Mouse (Mus musculus): Measurements from ENCODE around the gene Ngly1. TPM values are rescaled to one million over a fixed set of nuclear protein-coding genes. Genes with fewer than 3 reads are reported as not detected.

Ngly1 gene
- total RNA-seq (2021) = 10 to 100 TPM; 46.5 to 50.7 TPM
- long read RNA-seq, experiment 1, transcript Ngly1-201 (12 exons, 2,935 nt) = major isoform, 44 of 57 reads
- long read RNA-seq, experiment 1, partial matches to known transcripts = 8 of 57 reads
- long read RNA-seq, experiment 1, other reads (novel, unspliced or antisense) = 5 of 57 reads
- long read RNA-seq, experiment 2, transcript Ngly1-201 (12 exons, 2,935 nt) = major isoform, 58 of 85 reads
- long read RNA-seq, experiment 2, partial matches to known transcripts = 15 of 85 reads
- long read RNA-seq, experiment 2, other reads (novel, unspliced or antisense) = 12 of 85 reads

DNA sequence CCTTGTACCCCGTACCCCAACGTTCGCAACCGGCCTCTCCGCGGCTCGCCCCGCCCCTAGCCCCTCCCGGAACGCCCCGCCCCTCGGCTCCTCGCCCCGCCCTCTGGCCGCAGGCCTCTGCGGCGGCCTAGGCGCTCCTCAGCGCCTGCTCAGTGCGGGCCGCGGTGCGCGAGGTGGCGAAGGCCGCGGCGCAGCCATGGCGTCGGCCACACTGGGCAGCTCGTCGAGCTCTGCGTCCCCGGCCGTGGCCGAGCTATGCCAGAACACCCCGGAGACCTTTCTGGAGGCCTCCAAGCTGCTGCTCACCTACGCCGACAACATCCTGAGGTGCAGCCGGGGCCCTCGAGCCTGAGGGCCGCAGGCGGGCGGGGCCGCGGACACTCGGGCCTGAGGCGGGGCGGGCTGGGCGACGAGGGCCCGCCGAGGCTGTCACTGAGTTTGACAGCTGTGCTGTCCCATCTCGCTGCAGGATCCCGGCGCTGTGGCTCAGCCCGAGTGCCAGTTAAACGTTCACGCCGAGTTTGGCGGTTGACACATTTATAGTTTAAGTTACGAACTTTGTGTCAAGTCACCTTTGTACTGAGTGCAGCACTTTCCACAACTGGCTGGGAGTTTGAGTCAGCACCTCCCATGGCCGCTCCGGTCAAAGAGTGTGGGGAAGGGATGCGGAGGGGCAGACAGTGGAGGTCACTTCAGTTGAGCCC is at the start of gene Ngly1, which contains the start of gene Oxsm:
TSS of gene Ngly1 (plus strand) at position 110 of the 704 bp plus-strand sequence.
TSS of gene Oxsm (minus strand) at position 638 of the 704 bp plus-strand sequence.
- intact Hi-C loops (cut with DNase I) = no loop called here
- DNase-seq = peak; percentile 83 to 85

DNA sequence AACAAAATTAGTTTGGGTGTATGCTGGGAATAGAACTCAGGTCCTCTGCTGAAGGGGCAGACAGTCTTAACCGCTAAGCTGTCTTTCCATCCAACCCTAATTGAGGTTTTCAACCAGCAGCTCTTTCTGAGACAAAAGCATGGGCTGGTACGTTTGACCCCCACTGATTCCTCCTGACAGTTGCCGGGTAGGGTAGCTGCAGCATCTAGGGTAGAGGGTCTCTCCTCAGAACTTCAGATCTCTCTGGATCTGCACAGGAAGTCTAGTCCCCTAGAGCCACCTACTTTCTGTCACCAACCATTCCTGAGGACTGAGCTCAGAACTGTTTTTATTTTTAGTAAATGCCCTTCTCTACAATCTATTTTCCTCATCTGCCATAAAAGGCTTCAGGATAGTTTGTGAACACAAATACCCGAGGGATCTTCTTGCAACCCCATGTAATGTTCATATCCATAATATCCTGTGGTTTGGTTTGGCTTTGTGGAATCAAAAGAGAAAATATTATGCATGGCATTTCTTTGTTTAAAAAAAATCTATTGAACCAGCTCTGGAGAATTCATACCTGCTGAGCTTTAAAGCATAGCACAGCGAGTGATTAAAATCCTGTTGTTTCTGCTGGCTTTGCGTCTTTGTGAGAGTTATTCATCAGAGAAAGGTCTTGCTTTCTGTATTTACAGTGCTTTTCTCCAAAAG is 48.7 kb upstream of the Ngly1 start:
- no peak for DNase-seq
- intact Hi-C loops (cut with DNase I) = no loop called here

DNA sequence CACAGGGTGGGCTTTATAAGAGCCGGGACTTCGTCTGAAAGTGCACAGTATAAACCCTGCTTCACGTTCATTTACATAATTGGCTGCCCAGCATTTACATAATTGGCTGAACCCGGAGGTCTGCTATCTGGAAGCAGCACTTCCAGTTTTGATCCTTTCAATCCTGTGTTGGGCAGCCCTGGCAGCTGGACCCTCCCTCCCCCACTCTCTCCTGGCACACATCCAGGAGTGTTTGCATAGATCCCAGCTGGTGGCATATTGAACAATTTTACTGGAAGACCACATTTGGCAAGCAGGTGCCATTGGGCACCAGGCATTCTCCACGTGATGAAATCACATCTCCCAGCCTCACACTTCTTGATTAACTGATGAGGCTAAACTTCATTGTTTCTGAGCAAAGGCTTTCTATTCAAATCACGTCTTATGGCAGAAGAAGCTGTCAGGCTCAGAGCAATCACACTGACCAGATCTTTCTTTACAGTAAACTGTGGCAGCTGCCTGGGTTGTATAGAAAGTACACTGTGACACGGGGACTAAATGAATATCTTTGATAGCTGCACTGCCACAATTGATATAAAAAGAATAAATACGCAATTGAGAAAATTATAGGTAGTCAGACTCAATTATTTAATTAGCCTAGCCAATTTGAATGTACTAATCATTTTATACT is 48.0 kb upstream of the Ngly1 start:
- intact Hi-C loops (cut with DNase I) = no loop called here
- no peak for DNase-seq

DNA sequence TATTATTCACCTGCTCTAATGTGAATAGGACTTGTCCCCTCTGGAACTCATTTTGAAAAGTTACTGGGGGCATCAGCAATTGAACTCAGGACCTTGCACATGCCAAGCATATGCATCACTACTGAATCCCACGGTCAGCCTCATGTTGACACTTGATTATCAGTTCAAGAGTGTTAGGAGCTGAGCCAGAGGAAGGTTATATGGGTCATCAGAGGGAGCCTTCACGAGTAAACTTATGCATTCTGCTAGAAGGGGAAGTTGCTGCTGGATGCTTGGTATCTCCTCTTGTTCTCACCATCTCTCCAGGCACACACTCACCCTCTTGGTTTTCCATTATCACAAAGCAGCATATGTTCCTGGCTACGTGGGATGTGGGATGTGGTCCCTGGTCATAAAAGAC is 47.4 kb upstream of the Ngly1 start:
- DNase-seq = no peak
- intact Hi-C loops (cut with DNase I) = no loop called here

DNA sequence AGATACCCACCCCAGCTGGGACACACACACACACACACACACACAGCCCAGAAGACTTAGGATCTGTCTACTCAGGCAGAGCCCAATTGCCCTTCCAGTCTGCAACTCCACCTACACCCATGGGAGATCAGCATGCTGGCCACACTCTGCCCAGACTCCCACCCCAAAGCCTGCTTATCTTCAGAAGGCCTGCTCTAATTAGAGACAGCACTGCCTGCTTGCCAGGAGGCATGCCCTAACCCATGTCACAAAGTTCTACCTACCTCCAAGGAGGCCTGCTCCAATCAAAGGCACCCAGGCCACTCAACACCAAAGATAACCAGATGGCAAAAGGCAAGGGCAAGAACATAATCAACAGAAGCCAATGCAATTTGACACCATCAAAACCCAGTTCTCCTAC is 41.4 kb upstream of the Ngly1 start:
- intact Hi-C loops (cut with DNase I) = no loop called here
- DNase-seq = no peak

DNA sequence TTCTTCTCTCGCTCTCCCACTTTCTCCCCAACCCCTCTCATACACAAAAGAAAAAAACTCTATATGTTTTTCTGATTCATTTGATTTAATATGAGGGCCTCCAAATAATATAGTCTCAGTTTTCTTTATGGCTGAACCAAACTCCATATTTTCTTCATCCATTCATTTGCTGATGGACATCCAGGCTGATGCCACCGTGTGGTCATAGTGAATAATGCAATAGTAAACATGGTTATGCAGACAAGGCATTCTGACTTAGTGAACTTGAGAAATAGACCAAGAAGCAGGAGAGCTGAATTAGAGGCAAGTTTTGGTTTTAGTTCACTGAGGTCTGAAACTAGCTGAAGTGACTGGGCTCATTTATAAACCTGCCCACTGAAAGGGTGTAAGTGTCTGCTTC is 30.1 kb upstream of the Ngly1 start:
- DNase-seq = no peak
- intact Hi-C loops (cut with DNase I) = no loop called here

DNA sequence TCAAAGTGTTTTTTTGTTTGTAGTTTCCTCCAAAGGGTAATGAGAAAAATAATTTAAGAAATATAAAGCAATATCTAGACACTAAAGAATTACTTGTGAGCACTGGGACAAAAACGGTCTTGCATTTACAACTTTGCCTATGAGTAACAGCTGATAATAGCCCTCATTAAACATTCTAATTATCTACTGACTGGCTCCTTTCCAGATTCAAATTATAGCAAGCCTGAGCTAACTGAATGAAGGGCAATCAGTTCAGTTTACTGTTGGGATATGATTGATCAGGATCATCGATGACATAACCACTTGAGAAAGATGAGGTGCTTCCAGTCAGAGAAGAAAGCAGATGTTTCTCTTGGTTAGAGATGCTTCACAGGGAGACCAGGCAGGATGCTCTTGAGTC is 19.7 kb upstream of the Ngly1 start:
- intact Hi-C loops (cut with DNase I) = no loop called here
- no peak for DNase-seq

DNA sequence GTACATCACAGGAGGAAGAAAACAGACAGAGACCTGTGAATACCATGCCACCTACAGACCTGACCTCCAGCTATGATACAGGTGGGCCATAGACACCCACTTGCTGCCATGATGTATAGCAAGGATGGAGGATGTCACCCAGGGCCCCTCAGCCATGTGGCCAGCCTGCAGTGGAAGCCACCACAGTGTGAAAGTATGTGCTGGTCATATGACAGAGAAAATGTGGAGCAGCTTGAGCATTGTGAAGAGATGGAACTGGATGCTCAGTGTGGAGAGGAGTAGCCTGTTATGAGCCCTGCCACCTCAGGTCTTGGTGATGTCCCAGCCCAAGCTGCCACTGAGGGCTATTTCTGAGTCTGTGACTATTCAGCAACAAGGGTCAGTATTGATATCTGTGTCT is 18.5 kb upstream of the Ngly1 start:
- intact Hi-C loops (cut with DNase I) = loop anchor here (5.0 kb wide), 1 partner anchor 662 kb away; no protein-coding TSS in a partner anchor

DNA sequence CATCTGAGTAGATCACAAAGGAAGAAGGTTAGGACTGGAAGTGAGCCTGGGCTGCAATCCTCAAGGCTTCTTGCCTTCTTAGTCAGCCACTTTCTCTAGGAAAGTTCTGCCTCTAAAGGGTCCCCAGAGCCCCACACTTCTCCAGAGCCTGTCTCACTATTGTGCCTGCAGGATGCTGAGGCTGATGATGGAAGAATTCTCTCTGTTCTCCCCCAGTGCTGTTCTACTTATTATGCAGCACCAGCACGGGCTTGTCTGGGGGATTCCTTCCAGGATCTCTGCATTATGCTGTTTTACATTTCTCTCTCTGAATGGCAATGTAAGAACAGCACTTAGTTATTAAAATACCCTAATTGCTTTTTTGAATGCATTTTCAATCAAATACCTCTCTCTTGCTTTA is 15.6 kb upstream of the Ngly1 start:
- intact Hi-C loops (cut with DNase I) = loop anchor here (5.0 kb wide), 1 partner anchor 659 kb away; no protein-coding TSS in a partner anchor
- DNase-seq = no peak

More for the DNA sequence above, 18.5 kb upstream of the Ngly1 start:
- no peak for DNase-seq

DNA sequence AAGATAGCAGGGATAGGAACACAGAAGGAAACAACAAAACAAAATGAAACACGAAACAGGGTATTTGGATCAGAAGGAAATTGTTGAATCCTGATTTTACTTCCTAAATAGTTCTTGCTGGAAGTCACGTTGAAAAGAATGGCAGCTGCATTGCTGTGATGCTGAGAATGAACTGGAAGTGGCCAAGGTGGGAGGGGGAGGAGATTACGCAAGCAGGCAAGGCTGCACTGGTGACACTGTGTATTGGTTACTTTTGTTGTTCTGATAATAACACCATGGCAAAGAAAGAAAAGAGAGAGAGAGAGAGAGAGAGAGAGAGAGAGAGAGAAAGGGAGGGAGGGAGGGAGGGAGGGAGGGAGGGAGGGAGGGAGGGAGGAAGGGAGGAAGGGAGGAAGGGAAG is 12.6 kb upstream of the Ngly1 start:
- intact Hi-C loops (cut with DNase I) = no loop called here
- DNase-seq = no peak

DNA sequence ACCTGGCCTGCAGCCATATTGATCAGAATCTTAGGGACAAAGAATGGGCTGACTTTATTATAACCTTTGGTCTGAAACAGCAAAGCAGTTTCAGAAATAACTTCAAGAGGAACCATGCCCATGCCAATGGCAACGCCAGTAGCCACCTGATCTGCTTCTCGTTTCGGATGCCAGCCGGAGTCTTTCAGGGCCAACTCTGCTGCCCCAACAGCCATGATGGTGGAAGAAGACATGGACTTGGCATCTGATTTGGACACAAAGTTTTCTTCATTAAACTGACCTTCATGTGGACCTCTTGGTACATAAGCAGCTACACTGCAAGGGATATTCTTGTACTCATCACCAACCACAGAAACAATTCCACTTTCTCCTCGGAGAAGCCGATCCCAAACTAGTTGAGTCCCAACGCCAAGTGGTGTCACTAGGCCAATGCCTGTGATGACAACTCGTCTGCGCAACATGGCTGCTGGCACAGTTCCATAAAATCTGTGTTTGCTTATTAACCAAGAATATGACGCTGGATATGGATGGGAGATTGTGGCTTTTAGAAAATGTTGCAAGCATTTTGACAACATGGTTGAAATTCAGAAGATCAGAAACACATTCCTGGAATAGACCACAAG is 6.8 kb upstream of the Ngly1 start:
- no peak for DNase-seq
- intact Hi-C loops (cut with DNase I) = loop anchor here (5.0 kb wide), 1 partner anchor 125 kb away; the partner anchor contains the start of gene Top2b

DNA sequence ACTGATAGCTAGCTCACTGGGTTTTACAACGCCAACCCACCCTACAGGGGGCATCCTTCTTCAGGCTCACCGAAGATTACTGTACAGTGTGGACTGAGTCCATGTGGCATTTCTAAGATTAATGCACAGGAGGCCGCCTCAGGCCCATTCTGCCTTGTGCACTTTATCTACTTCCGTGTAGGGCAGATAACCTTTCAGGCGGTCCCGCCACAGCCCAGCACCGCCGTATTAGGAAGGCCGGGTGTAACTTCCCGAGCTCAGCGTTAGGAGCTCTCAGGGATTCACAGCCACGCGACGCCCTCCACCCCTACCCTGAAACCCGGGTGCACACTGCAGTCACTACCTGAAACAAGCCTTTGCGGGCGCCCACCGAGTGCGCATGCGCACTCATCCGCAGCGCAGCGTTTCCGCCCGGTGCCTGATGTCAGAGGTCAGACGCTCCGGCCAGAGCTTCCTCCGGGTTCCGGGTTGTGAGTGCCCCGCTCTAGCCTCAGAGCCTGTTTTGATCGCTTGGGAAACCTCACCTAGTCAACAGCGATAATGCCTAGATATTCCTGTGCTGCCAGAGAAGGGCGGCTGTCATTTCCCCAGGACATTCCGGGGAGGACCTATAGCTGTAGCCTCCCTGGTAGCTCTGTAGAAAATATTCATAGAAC is 6.0 kb upstream of the Ngly1 start:
- DNase-seq = peak; percentile 85 to 90
- intact Hi-C loops (cut with DNase I) = loop anchor here (5.0 kb wide), 1 partner anchor 124 kb away; the partner anchor contains the start of gene Top2b

DNA sequence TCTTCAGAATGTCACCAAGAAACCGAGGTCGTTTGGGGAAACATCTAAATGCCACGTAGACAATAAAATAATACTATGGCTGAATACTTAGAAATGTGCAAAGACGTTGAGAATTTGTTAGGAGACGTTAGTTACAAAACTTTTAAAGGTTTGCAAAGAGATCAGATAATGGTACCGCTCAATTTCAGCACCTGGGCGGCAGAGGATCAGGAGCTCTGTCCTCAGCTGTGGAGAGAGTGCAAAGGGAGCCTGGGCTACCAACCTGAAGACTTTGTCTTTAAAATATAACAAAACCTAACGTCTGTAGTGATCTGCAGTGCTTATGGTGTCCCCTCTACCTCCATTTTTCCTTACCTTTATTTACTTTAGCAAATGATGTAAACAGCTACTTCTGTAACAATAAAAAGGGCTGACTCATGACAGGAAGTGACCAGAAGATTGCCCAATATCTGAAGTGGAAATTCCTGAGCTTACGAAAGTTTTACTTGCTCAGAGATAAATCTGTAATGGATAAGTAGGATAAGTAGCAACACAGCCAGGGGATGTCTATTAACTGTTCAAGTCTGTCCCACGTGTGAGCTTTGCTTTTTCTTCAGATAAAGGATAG is 5.4 kb upstream of the Ngly1 start:
- no peak for DNase-seq
- intact Hi-C loops (cut with DNase I) = loop anchor here (5.0 kb wide), 1 partner anchor 124 kb away; the partner anchor contains the start of gene Top2b

DNA sequence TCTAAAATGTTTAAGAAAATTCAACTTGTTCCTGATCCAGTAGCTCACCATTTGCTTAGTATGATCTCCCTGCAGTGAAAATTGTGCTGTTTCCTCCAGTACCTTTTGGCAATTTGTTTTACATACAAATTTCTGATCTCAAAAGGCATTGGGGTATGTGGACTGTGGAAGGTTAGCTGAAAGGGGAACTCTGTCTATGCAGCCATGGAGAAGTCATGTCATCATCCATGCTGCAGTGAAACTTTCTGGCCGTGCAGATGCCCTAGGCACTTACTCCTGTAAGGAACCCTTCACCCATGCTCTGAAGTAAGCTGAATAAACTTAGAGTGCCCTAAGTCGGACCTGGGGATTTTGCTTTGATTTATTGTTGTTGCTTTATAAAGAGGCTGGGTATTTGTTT is 4.7 kb upstream of the Ngly1 start:
- no peak for DNase-seq
- intact Hi-C loops (cut with DNase I) = loop anchor here (5.0 kb wide), 1 partner anchor 123 kb away; the partner anchor contains the start of gene Top2b

DNA sequence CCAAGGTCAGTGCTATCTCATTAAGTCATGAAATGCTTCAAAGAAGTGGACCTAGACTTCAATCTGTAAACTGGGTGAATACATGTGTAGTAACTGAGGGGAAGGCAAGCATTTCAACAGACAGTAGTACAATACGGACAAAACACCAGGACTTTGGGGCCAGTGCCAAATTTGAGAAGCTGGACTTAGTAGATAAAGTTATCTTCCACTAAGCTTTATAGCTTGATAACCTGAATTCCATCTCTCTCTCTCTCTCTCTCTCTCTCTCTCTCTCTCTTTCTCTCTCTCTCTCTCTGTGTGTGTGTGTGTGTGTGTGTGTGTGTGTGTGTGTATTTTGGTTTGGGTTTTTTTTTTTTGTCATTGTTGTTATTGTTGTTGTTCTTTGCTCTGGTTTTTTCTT is 4.0 kb upstream of the Ngly1 start:
- intact Hi-C loops (cut with DNase I) = no loop called here
- no peak for DNase-seq

DNA sequence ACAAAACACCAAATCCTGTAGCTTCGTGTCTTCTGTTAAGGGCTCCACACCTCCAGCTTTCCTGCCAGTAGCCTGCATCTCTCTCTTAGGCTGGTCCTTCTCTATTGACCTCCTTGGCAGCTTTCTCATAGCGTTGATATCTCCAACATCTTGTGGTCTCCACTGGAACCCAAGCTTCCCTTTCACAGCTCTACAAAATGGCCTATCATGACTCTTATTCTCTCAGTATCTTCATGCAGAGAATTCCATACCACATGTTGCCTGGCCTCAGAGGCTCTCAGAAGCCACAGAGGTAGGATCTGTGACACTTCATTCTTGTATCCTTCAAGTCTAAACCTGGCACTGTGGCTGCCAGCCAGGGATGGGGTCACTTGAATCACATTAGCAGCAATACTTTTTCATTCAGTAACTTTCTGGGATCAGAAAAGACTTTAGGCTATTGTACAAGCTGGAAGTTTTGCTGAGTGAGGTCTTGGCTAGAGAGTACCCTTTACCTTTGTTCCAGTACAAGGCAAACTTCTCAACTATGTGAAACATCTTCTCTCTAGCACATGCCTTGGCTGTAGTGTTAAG is 2.7 kb upstream of the Ngly1 start:
- DNase-seq = no peak
- intact Hi-C loops (cut with DNase I) = no loop called here

DNA sequence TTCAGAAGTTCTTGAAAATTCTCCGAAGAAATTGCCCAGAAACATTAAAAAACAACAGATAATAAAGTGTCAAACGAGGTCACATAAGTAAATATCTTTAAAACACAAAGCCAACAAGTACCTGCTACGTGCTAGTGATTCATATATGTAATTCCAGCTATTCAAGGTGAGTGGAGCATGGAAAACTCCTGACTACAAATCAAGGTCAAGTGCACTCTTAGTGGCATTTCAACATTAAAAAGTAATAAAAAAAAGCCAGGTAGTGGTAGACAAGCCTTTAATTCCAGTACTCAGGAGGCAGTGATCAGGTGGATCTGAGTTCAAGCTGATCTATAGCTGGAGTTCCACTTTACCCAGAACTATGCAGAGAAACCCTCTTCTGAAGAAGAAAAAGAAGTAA is 945 bp upstream of the Ngly1 start:
- no peak for DNase-seq

DNA sequence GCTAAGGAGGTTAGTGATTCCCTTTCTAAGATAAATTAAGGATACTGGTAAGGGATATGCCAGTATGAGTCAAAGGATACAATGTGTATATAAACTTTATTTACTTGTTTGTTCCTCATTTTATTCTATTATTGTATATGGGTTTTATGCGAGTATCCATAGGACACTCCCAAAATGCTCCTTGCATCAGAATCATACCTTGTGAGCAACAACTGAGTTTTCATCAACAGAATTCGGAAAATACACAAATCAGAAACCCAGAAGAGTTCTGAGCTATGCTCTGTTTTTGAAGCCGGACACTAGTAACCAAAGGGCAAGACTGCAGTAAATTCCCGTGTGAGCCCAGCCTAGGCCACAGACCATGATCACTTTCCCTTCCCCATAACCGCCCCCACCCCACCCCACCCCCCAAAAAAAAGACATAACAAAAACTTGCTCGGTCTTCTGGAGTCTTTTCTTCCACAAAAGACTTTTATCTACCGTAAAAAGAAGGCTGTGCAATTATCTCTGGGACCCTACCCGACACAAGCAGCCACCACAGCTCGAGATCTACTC is 400 bp upstream of the Ngly1 start:
- intact Hi-C loops (cut with DNase I) = no loop called here
- DNase-seq = no peak

More for the DNA sequence above, 945 bp upstream of the Ngly1 start:
- intact Hi-C loops (cut with DNase I) = no loop called here

All from gastrocnemius, postnatal 36 days (tissue).